Mouse (Mus musculus) hindlimb bud, embryonic 11.5 days (tissue): ENCODE data around the gene Dkk1.
"Not testable (repeated sequence)": the region's sequence is repeated elsewhere in the genome, so short reads cannot be mapped to it uniquely, and the experiment has no call there.

Experiments
- DNase-seq: peaks from one replicate; pipeline ENCODE4 v3.0.0-alpha.2; 2012; ENCODE audit warnings: low read depth, low spot score; ENCODE audit errors: extremely low spot score

The Dkk1 gene

GRCm38 (mm10) chr19:30549044-30549853 is at the start of gene Dkk1:
TSS of gene Dkk1 (minus strand) at chr19:30549665.
- no peak for DNase-seq

- no peak for DNase-seq
Observed at GRCm38 (mm10) chr19:30586366-30586765, 36.9 kb upstream of the Dkk1 start.

GRCm38 (mm10) chr19:30564516-30564915 is 15.1 kb upstream of the Dkk1 start:
- DNase-seq = no peak

- DNase-seq = no peak
Observed at GRCm38 (mm10) chr19:30563876-30564275, 14.4 kb upstream of the Dkk1 start.

- DNase-seq = no peak
Observed at GRCm38 (mm10) chr19:30558024-30558423, 8.6 kb upstream of the Dkk1 start.

GRCm38 (mm10) chr19:30554467-30554881 is 5.0 kb upstream of the Dkk1 start:
- DNase-seq = no peak

- no peak for DNase-seq
Observed at GRCm38 (mm10) chr19:30553740-30554139, 4.3 kb upstream of the Dkk1 start.

- no peak for DNase-seq
Observed at GRCm38 (mm10) chr19:30552260-30552659, 2.8 kb upstream of the Dkk1 start.

- no peak for DNase-seq
Observed at GRCm38 (mm10) chr19:30549854-30550647, 586 bp upstream of the Dkk1 start.

GRCm38 (mm10) chr19:30548411-30549043 is 938 bp downstream of the Dkk1 start:
- no peak for DNase-seq

- not testable (repeated sequence) for DNase-seq
Observed at GRCm38 (mm10) chr19:30539365-30539941, 10.0 kb downstream of the Dkk1 start.

- DNase-seq = no peak
Observed at GRCm38 (mm10) chr19:30516771-30517170, 32.7 kb downstream of the Dkk1 start.

- no peak for DNase-seq
Observed at GRCm38 (mm10) chr19:30510481-30510880, 39.0 kb downstream of the Dkk1 start.

GRCm38 (mm10) chr19:30505497-30505896 is 44.0 kb downstream of the Dkk1 start:
- no peak for DNase-seq
